Mouse (Mus musculus) lung, postnatal 4 days (tissue): ENCODE data around the gene Chfr.
"Not testable (repeated sequence)": the region's sequence is repeated elsewhere in the genome, so short reads cannot be mapped to it uniquely, and the experiment has no call there.

ENCODE experiments used
- DNase-seq, 2 experiments: peaks; one replicate each; pipeline ENCODE4 v3.0.0; 2021

Gene Chfr

GRCm38 (mm10) chr5:110109991-110110441 is 25.6 kb upstream of the Chfr start, which contains the start of gene Zfp605:
Zfp605 (plus strand) TSS chr5:110110092.
- peak; percentile 88 for DNase-seq

DNA sequence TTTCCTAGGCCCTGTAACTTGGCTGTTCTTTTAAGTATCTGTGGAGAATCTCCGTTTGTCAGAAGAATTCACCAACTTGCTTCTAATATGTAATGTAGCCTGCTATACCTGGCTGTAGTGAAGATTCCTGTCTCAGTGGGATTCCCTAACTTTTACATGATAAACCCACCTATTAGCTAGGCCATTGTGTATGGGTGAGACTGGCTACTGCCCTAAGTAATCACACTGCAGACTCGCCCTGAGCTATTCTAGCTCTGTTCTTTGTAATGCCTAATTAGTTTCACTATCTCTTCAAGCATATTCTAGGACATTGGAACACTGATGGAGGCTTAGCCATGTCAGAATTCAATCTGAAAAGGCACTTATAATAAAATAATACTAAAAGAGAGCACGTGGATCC is 13.3 kb upstream of the Chfr start:
- DNase-seq: not testable (repeated sequence)

DNA sequence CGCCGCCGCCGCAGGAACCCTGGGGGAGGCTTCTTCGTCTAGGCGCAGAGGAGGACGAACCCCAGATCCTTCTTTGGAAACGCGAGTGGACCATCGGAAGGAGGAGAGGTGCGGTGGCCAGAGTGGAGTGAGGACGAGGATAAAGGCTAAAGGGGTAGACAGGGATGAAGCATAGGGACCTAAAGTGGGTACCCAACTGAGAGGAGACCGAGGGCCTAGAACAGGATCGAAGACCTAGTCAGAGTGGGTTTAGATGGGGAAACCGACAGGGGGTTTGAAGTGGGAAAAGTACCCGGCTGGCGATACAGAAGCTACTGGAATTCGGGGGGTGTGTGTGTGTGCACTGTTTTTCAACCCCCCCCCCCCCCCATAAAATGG is 434 bp downstream of the Chfr start:
- DNase-seq: no peak

GRCm38 (mm10) chr5:110137816-110138215 is 2.2 kb downstream of the Chfr start:
- no peak for DNase-seq

DNA sequence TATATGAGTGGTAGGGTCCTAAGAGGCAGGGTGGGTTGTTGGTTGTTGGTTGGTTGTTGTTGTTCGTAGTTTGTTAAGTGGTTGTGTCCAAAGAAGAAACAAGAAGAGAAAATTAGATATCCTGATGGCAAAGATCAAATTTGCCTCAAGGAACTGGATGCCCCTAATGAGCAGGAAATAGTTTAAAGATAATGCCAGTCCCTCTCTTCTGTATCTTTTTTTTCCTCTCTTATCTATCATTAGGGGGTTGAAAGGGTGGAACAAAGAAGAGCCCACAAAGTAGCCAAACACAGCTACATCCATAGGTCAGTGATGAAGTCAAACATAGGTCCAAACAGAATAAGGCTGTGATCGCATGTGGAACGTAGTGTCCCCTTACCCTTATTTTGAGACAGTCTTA is 3.7 kb downstream of the Chfr start:
- no peak for DNase-seq

GRCm38 (mm10) chr5:110140424-110140823 is 4.8 kb downstream of the Chfr start:
- DNase-seq: no peak

GRCm38 (mm10) chr5:110142309-110142708 is 6.7 kb downstream of the Chfr start:
- peak; percentile 5 to 54 for DNase-seq

GRCm38 (mm10) chr5:110143007-110143406 is 7.4 kb downstream of the Chfr start:
- DNase-seq: peak in 1 of 2 experiments; percentile 21

- no peak for DNase-seq
Observed at GRCm38 (mm10) chr5:110169374-110169773, 33.7 kb downstream of the Chfr start.

GRCm38 (mm10) chr5:110176362-110177020 is 40.8 kb downstream of the Chfr start, which contains the start of gene Golga3:
Golga3 (plus strand) TSS chr5:110176701.
- DNase-seq: peak; percentile 95 to 97

GRCm38 (mm10) chr5:110177021-110177420 is 41.4 kb downstream of the Chfr start:
- no peak for DNase-seq

GRCm38 (mm10) chr5:110178628-110179027 is 43.0 kb downstream of the Chfr start:
- DNase-seq: no peak

DNA sequence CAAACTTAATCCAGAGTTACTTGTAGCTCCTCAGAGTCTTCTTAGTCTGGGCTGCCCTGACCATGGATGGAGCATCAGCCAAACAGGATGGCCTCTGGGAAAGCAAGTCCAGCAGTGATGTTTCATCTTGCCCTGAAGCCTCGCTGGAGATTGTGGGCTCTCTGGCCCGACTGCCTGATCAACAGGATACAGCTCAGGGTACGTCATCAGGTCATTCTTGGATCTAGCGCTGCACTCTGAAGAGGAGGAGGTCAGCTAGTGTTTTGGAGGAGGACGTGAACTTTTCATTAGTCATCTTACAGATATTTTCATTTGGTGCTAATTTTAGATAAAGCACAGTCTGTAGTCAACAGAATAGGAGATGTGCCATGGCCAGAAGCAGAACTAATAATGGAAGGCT is 46.1 kb downstream of the Chfr start:
- DNase-seq: no peak

DNA sequence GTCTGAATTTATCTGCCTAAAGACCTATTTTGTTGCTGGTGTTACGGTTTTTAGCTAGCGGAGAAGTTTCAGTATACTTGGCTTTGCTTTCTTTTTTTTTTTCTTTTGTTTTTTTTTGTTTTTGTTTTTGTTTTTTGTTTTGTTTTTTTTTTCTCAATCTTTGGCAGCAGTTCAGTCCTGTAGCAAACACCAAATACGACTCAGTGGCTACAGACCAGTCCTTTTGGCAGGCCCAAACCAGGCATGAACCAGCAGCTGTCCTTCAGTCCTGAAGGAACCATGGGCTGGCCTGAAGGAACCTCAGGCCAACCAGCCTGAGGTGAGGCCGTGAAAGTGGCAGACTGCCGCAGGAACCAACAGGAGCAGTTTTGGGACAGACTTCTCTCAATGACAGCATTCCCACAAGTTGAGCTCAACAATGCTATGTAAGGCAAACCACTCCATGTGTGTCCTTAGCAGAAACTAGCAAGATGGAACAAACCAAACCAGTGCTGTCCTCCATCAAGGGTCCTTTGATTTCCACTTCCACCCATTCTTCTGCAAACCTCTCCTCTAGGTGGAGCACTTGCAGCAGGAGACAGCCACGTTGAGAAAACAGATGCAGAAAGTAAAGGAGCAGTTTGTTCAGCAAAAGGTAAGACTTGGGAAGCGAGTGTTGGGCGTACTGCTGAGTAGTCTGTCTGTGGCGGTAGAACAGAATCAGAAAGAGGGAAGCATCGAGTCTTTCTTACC is 67.7 kb downstream of the Chfr start:
- DNase-seq: no peak

GRCm38 (mm10) chr5:110204777-110205176 is 69.1 kb downstream of the Chfr start:
- no peak for DNase-seq

- peak; percentile 34 to 35 for DNase-seq
Observed at GRCm38 (mm10) chr5:110211312-110211711, 75.7 kb downstream of the Chfr start.

DNA sequence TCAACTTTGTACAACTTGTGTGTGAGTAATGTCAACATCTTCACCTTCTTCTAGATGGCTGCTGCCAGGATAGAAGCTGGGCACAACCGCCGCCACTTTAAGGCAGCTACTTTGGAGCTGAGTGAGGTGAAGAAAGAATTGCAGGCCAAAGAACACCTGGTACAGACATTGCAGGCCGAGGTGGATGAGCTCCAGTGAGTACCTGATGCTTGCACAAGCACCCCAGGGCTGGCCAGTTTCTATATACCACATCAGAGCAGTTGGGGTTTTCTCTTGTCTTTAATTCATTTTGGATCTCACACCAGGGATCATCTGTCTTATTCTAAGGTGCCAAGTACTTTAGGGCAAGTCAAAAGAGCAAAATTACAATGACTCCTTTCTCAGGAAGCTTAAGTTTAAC is 81.1 kb downstream of the Chfr start:
- DNase-seq: no peak

DNA sequence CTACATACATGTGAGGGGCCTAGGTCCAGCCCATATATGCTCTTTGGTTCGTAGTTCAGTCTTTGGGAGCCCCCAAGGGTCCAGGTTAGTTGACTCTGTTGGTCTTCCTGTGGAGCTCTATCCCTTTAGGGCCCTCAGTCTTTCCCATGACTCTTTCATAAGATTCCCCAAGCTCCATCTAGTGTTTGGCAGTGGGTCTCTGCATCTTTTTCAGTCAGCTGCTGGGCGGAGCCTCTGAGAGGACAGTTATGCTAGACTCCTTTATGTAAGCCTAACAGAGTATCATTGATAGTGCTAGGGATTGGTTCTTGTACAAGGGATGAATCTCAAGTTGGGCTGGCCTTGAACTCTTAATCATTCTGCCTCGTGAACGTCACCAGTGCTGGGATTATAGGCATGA is 84.7 kb downstream of the Chfr start:
- DNase-seq: no peak
